Mouse (Mus musculus) erythroblast, embryonic 14.5 days (primary cell): ENCODE measurements around the gene Slc19a1. TPM values are rescaled to one million over a fixed set of nuclear protein-coding genes. Genes with fewer than 3 reads are reported as not detected.

Experiments used
- H3K27me3 ChIP-seq: 2 replicates; pipeline ENCODE4 v1.6.1; 2012; ENCODE audit warnings: inconsistent platforms; ENCODE audit not compliant: control insufficient read depth
- H3K36me3 ChIP-seq: 2 replicates; pipeline ENCODE4 v1.6.1; 2012; ENCODE audit warnings: mild to moderate bottlenecking, inconsistent platforms; ENCODE audit not compliant: control insufficient read depth
- H3K4me1 ChIP-seq: 2 replicates; pipeline ENCODE4 v1.6.1; 2012; ENCODE audit warnings: inconsistent platforms; ENCODE audit not compliant: control insufficient read depth
- H3K4me3 ChIP-seq: replicated peaks from 2 replicates; pipeline ENCODE3; 2012; ENCODE audit warnings: moderate library complexity, mild to moderate bottlenecking, inconsistent platforms
- H3K9me3 ChIP-seq: 2 replicates; pipeline ENCODE4 v1.6.1; 2012; ENCODE audit warnings: low read length, inconsistent platforms, mixed read lengths; ENCODE audit not compliant: control insufficient read depth
- GATA1 ChIP-seq: IDR thresholded peaks from 2 replicates; pipeline ENCODE4 v1.6.1; 2012; ENCODE audit warnings: low read length, inconsistent platforms, mixed read lengths
- TAL1 ChIP-seq: IDR thresholded peaks from 3 replicates; pipeline ENCODE4 v1.6.1; 2012; ENCODE audit warnings: low read length, inconsistent platforms, mixed read lengths
- polyA plus RNA-seq: library from polyadenylated mRNA; stranded (reverse); fragments of >175 nt; gene quantifications from 2 replicates; pipeline ENCODE4 v1.2.3, GENCODE M21; 2012

Slc19a1 gene
- polyA plus RNA-seq, 1 experiment = 0.96 TPM

DNA sequence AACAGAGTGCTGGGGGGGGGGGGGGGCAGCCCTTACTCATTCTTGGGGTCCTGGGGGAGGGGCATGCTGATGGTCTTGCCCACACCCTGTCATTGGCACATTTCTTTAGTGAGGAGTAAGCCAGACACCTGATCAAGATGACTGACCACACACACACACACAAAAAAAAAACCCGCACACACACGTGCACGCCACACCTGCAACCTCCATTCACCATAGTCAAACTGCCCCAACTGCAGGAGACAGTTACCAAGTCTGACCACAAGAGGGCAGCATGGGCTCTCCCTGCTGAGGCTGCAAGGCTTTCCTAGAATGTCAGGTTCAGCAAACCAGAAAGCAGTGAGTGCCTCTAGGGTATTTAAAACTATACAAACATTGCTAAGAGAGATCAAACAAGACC lies 50.4 kb downstream of the Slc19a1 start:
- Histone ChIP-seq H3K4me3 (no peak overlapping the region), H3K9me3 (no peaks in the 10 kb centered on the region), H3K36me3 (peaks cover 24% of the 10 kb centered on the region), H3K27me3 (no peaks in the 10 kb centered on the region), H3K4me1 (no peaks in the 10 kb centered on the region)
- TF ChIP-seq GATA1 (no peak), TAL1 (no peak)

DNA sequence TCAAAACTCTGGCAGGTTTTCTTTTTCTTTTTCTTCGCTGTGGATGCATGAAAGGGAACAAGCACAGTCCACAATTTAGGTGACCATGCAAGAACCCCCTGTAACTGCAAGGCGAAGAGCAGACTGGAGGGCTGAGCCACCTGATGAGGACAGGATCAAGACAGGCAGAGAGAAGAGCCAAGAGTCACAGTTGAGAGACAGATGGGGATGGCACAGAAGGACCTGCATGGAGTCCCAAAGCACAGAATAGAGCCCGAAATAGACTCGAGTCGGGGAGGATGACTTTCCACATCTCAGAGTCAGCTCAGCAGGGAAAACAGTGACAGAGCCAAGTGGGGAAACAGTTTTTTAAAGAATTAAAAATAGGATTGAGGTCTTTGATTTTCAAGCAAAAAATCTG lies 50.9 kb downstream of the Slc19a1 start:
- Histone ChIP-seq H3K9me3 (no peaks in the 10 kb centered on the region), H3K4me3 (no peak overlapping the region), H3K36me3 (peaks cover 22% of the 10 kb centered on the region), H3K27me3 (no peaks in the 10 kb centered on the region), H3K4me1 (no peaks in the 10 kb centered on the region)
- TF ChIP-seq GATA1 = no peak
- no peak for TF ChIP-seq TAL1

DNA sequence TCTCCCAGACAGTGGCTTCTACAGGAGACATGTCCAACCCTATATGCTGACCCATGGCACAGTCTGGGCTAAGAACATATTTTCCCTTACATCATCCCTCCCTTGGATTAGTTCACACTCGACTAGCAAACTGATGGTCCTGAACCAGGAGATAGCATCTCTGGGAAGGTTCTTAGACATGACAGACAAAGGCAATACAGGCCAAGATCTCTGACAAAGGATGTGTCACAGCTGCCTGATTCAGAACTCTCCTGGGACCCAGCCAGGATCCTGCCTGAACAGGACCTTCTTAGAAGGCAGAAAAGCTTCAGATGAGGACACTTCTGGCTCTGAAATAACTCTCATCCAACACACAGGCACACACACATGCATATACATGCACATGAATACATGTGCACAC lies 52.5 kb downstream of the Slc19a1 start:
- TF ChIP-seq GATA1 (no peak), TAL1 (no peak)
- Histone ChIP-seq H3K4me1 (peaks cover 2% of the 10 kb centered on the region), H3K27me3 (no peaks in the 10 kb centered on the region), H3K4me3 (no peak overlapping the region), H3K9me3 (no peaks in the 10 kb centered on the region), H3K36me3 (peaks cover 21% of the 10 kb centered on the region)

DNA sequence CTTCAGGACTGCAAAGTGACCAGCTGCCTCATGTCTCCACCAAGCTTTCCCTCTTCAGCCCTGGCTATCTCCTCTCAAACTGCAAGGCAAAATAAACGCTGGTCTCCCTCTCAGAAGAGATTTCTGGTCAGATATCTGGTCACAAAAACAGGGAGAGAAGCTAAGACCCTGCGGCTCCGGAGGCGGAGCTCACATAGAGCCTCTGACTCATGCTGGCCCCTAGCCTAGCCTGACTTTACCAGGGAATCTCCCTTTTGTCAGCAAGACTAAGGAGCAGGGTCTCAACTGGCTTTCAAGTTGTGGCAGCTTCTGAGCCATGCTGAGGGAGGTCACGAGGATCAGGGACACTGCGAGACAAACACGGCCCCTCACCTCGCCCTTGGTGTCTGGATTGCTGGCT lies 57.3 kb downstream of the Slc19a1 start:
- Histone ChIP-seq H3K4me1 (peaks cover 12% of the 10 kb centered on the region), H3K4me3 (no peak overlapping the region)

DNA sequence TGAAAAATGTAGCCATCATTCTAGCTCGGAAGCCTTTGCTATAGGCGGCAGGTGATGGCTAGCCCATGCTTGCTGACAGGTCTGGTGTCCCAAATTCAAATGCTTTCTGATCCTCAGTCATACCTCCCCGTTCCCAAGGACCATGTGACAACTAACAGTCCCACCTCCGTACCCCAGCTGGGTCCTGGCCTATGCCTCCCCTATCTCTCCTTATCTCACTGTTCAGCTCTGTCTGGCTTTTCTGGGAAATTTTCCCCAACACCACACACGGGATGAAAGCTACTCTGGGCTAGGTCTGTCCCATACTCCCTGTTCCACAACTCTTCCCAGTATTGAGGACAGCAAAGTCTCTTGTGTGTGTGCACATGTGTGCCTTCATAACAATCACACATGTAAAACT lies 58.0 kb downstream of the Slc19a1 start:
- Histone ChIP-seq H3K27me3 (no peaks in the 10 kb centered on the region), H3K4me1 (peaks cover 12% of the 10 kb centered on the region), H3K9me3 (peaks cover 5% of the 10 kb centered on the region), H3K4me3 (no peak overlapping the region), H3K36me3 (peaks cover 13% of the 10 kb centered on the region; the same call in 1 of the 2 replicates)
- TF ChIP-seq TAL1 (no peak), GATA1 (no peak)

More for the DNA sequence above, 57.3 kb downstream of the Slc19a1 start:
- H3K36me3 ChIP-seq = peaks cover 17% of the 10 kb centered on the region
- TF ChIP-seq TAL1 = no peak
- no peak for TF ChIP-seq GATA1
- no peaks in the 10 kb centered on the region for H3K27me3 ChIP-seq
- H3K9me3 ChIP-seq = peaks cover 5% of the 10 kb centered on the region

DNA sequence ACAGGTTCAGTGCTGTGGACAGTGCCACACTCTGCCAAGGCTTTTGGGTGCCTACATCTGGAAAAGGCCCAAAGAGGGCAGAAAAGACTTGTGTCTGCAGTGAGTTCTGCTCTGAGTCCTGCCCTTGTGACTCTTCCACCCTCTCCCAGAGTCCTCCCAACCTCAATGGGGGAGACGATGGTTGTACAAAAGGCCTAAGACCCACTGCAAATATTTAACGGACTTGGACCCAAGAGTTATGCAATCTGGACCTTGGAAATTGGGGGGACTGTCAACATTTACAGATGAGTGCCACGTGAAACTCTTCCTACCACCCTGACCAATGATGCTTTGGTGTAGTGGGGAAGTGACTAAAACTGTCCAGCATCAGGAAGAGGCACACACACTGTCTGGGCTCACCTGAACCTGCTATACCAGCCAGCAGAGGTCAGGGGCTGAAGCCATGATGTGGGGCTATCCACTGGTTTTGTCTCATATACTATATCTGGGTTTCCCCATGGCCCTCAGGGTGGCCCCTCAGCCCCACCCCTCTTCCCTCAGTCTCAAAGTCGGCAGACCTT lies 59.6 kb downstream of the Slc19a1 start:
- H3K4me3 ChIP-seq = no peak overlapping the region
- H3K27me3 ChIP-seq = no peaks in the 10 kb centered on the region
- peaks cover 11% of the 10 kb centered on the region; the same call in 1 of the 2 replicates for H3K36me3 ChIP-seq
- peaks cover 5% of the 10 kb centered on the region for H3K9me3 ChIP-seq
- no peak for TF ChIP-seq TAL1
- TF ChIP-seq GATA1 = no peak
- H3K4me1 ChIP-seq = peaks cover 12% of the 10 kb centered on the region

DNA sequence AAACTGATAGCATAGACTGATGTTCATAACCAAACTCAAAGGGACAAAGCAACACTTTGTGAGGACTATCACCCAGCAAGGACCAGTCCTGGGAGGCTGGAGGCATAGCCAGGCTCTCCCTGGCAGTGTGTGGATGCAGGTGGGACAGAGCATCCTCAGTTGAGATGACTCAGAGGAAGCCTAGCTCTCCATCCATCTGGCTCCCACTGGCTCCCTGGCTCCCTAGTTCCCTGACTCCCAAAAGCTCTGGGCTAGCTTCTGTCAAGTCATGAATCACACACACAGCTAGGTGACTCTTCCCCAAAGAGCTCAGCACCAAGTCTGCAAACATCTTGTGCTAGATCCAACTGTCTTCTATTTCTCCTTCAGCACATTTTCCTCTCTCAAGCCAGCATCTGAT lies 61.8 kb downstream of the Slc19a1 start:
- H3K4me3 ChIP-seq = no peak overlapping the region
- no peak for TF ChIP-seq GATA1
- no peak for TF ChIP-seq TAL1
- H3K9me3 ChIP-seq = peaks cover 5% of the 10 kb centered on the region
- H3K27me3 ChIP-seq = no peaks in the 10 kb centered on the region
- H3K4me1 ChIP-seq = peaks cover 12% of the 10 kb centered on the region
- peaks cover 8% of the 10 kb centered on the region; the same call in 1 of the 2 replicates for H3K36me3 ChIP-seq

DNA sequence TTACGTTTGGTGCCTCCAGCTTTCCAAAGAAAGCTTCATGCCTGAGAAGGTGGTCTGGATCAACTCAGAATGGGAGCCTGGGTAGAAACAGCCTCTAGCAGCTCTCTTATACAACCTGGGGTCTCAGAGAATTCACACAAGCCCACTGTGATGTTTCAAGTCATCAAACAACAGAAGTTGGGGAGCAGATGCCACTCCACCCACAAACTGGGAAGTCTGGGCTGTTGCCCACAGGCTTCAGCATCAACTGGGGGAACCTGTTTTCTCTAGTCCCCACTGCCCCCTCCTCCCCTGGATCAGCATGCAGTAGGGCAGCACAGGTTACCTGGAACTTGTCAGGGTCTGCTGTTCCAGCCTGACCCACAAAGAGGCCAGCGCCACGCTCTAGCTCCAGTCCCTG lies 63.6 kb downstream of the Slc19a1 start:
- Histone ChIP-seq H3K4me3 (no peak overlapping the region), H3K9me3 (peaks cover 5% of the 10 kb centered on the region), H3K27me3 (no peaks in the 10 kb centered on the region), H3K4me1 (peaks cover 2% of the 10 kb centered on the region; the same call in 1 of the 2 replicates), H3K36me3 (peaks cover 8% of the 10 kb centered on the region; the same call in 1 of the 2 replicates)
- TF ChIP-seq TAL1 (no peak), GATA1 (no peak)

DNA sequence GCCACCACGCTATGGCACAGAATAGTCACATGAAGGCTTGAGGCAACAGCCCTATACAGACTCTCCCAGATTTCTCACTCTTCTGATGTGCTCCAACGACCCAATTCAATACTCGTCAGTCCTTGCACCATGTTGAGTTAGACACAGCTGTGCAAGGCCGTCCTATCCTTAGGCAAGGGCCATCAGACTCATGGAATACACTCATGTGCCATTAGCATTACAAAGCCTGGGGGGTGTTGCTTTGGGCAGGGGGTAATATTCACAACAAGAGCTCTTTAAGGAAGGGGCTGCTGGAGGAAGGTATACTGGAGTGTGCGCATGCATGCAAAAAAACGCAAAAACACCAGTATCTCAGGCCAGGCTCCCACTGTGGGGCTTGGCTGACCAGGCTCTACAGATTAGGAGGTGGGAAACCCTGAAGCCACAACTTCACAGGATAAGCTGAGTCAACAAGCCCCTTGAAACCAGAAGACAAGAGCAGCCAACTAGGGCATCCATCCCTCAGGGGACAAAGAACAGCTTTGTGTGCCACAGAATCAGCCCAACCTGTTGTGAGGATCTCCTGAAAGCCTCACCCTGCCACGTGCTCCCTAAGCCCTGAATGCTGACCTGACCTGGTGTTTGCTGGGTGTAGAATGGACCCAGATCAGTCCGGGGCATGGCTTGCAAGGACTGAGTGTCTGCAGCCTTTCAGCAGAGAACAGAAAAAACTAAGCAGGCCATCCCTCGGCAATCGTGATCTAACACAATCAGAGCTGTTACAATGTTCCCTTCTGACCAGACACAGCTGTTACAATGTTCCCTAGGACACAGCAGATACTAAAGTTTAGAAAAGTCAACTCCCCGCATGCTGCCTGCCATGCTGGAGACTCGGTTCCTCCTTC lies 65.2 kb downstream of the Slc19a1 start:
- no peaks in the 10 kb centered on the region for H3K4me1 ChIP-seq
- H3K27me3 ChIP-seq = no peaks in the 10 kb centered on the region
- TF ChIP-seq GATA1 (no peak), TAL1 (no peak)
- H3K36me3 ChIP-seq = peaks cover 8% of the 10 kb centered on the region; the same call in 1 of the 2 replicates
- peaks cover 5% of the 10 kb centered on the region for H3K9me3 ChIP-seq
- no peak overlapping the region for H3K4me3 ChIP-seq
